Mouse (Mus musculus) CH12.LX (cell line): ENCODE results near the gene Dnase2a. TPM values are rescaled to one million over a fixed set of nuclear protein-coding genes. Genes with fewer than 3 reads are reported as not detected.

Experiments used
- DNase-seq: peaks from one replicate; pipeline ENCODE4 v3.0.0-alpha.2; 2013; ENCODE audit errors: extremely low read depth
- H3K27ac ChIP-seq: 2 replicates; pipeline ENCODE4 v1.5.1; 2012; ENCODE audit warnings: low read depth, mild to moderate bottlenecking, control low read depth, moderate library complexity; ENCODE audit not compliant: insufficient read depth
- H3K27me3 ChIP-seq: replicated peaks from 2 replicates; pipeline ENCODE3; 2012; ENCODE audit warnings: inconsistent platforms
- H3K36me3 ChIP-seq, 2 experiments: replicated peaks in 1 of 2; 2 replicates each; pipeline versions ENCODE3 to v1.6.1; 2012; ENCODE audit warnings: inconsistent platforms in 1 of 2, low read length in 1 of 2, mild to moderate bottlenecking in 1 of 2, mixed read lengths in 1 of 2, moderate library complexity in 1 of 2; ENCODE audit not compliant: control insufficient read depth in 1 of 2, insufficient read depth in 1 of 2
- H3K4me1 ChIP-seq, 2 experiments: 2 replicates each; pipeline ENCODE4 v1.6.1; 2012; ENCODE audit warnings: inconsistent platforms in 1 of 2, moderate library complexity in 1 of 2; ENCODE audit not compliant: insufficient read depth in 2 of 2, control insufficient read depth in 1 of 2
- H3K4me2 ChIP-seq: 2 replicates; pipeline ENCODE4 v1.6.1; 2012; ENCODE audit warnings: low read depth, mild to moderate bottlenecking, control low read depth; ENCODE audit not compliant: poor library complexity, insufficient read depth, severe bottlenecking
- H3K4me3 ChIP-seq, 3 experiments: fragments of 150-350 bp in 1 of 3; sonication (generic) in 1 of 3; replicated peaks in 1 of 3; 2 replicates each; pipeline versions ENCODE3 to v1.5.1; 2011 to 2012; ENCODE audit warnings: low read depth in 2 of 3, low read length in 2 of 3, mild to moderate bottlenecking in 2 of 3, moderate library complexity in 2 of 3, control low read depth in 1 of 3, improper control_type of control experiment in 1 of 3, inconsistent platforms in 1 of 3, mixed read lengths in 1 of 3; ENCODE audit not compliant: poor library complexity in 1 of 3
- H3K79me2 ChIP-seq: replicated peaks from 2 replicates; pipeline ENCODE4 v1.6.1; 2012; ENCODE audit warnings: mild to moderate bottlenecking, moderate library complexity; ENCODE audit not compliant: control insufficient read depth, poor library complexity, insufficient read depth, severe bottlenecking; ENCODE audit errors: extremely low read depth
- H3K9ac ChIP-seq: 2 replicates; pipeline ENCODE4 v1.6.1; 2012; ENCODE audit warnings: low read depth, mild to moderate bottlenecking, control low read depth, moderate library complexity; ENCODE audit not compliant: insufficient read depth
- H3K9me3 ChIP-seq: replicated peaks from 2 replicates; pipeline ENCODE3; 2012; ENCODE audit warnings: low read length, inconsistent platforms, mixed read lengths
- BHLHE40 ChIP-seq: IDR thresholded peaks from 2 replicates; pipeline ENCODE4 v1.6.1; 2011; ENCODE audit warnings: mild to moderate bottlenecking, low read depth, low read length, improper control_type of control experiment
- CHD2 ChIP-seq: IDR thresholded peaks from 2 replicates; pipeline ENCODE4 v1.6.1; 2011; ENCODE audit warnings: low read length, improper control_type of control experiment
- E2F4 ChIP-seq: IDR thresholded peaks from 2 replicates; pipeline ENCODE4 v1.6.1; 2011; ENCODE audit warnings: low read depth, low read length, improper control_type of control experiment; ENCODE audit not compliant: insufficient replicate concordance
- EP300 ChIP-seq: IDR thresholded peaks from 2 replicates; pipeline ENCODE4 v1.6.1; 2011; ENCODE audit warnings: low read length, improper control_type of control experiment
- GABPA ChIP-seq: IDR thresholded peaks from 2 replicates; pipeline ENCODE4 v1.6.1; 2012; ENCODE audit warnings: low read depth, low read length, improper control_type of control experiment, inconsistent platforms; ENCODE audit not compliant: insufficient replicate concordance
- HCFC1 ChIP-seq: IDR thresholded peaks from 2 replicates; pipeline ENCODE4 v1.6.1; 2012; ENCODE audit warnings: low read depth, mild to moderate bottlenecking, inconsistent platforms, low read length, improper control_type of control experiment
- IRF4 ChIP-seq: IDR thresholded peaks from 2 replicates; pipeline ENCODE4 v1.6.1; 2014; ENCODE audit warnings: low read depth, mild to moderate bottlenecking, inconsistent platforms, low read length, improper control_type of control experiment
- JUN ChIP-seq: IDR thresholded peaks from 2 replicates; pipeline ENCODE4 v1.6.1; 2011; ENCODE audit warnings: low read depth, mild to moderate bottlenecking, low read length, improper control_type of control experiment, moderate library complexity; ENCODE audit not compliant: insufficient read depth
- MAFK ChIP-seq: IDR thresholded peaks from 2 replicates; pipeline ENCODE4 v1.6.1; 2011; ENCODE audit warnings: low read length, improper control_type of control experiment; ENCODE audit not compliant: insufficient replicate concordance
- MXI1 ChIP-seq: IDR thresholded peaks from 2 replicates; pipeline ENCODE4 v1.6.1; 2011; ENCODE audit warnings: mild to moderate bottlenecking, low read depth, low read length, improper control_type of control experiment
- NELFE ChIP-seq: IDR thresholded peaks from 2 replicates; pipeline ENCODE4 v1.6.1; 2011; ENCODE audit warnings: low read depth, low read length, improper control_type of control experiment
- NRF1 ChIP-seq: IDR thresholded peaks from 2 replicates; pipeline ENCODE4 v1.6.1; 2014; ENCODE audit warnings: low read depth, mild to moderate bottlenecking, inconsistent platforms, low read length, improper control_type of control experiment, moderate library complexity
- POLR2AphosphoS2 ChIP-seq: IDR thresholded peaks from 2 replicates; pipeline ENCODE4 v1.6.1; 2011; ENCODE audit warnings: low read depth, low read length, improper control_type of control experiment
- RAD21 ChIP-seq: IDR thresholded peaks from 2 replicates; pipeline ENCODE4 v1.6.1; 2011; ENCODE audit warnings: low read depth, mild to moderate bottlenecking, low read length, improper control_type of control experiment, moderate library complexity
- TBP ChIP-seq: conservative IDR thresholded peaks from 2 replicates; pipeline ENCODE4 v1.6.1; 2011; ENCODE audit warnings: low read depth, low read length, improper control_type of control experiment
- UBTF ChIP-seq: IDR thresholded peaks from 2 replicates; pipeline ENCODE4 v1.6.1; 2012; ENCODE audit warnings: low read depth, mild to moderate bottlenecking, inconsistent platforms, low read length, improper control_type of control experiment, moderate library complexity
- USF2 ChIP-seq: conservative IDR thresholded peaks from 2 replicates; pipeline ENCODE4 v1.6.1; 2011; ENCODE audit warnings: low read depth, low read length, improper control_type of control experiment
- ZC3H11A ChIP-seq: IDR thresholded peaks from 2 replicates; pipeline ENCODE4 v1.6.1; 2012; ENCODE audit warnings: low read depth, mild to moderate bottlenecking, inconsistent platforms, low read length, improper control_type of control experiment
- ZMIZ1 ChIP-seq: IDR thresholded peaks from 2 replicates; pipeline ENCODE4 v1.6.1; 2012; ENCODE audit warnings: low read depth, mild to moderate bottlenecking, inconsistent platforms, low read length, improper control_type of control experiment
- dilution Hi-C: fragments of 300-500 bp; cut with MboI; formaldehyde crosslinking; loops from 2 replicates; pipeline ENCODE4 v1.14.3; 2020; ENCODE audit warnings: low sequenced_read_pairs; ENCODE audit not compliant: extremely low pct_unique_long_range_greater_than_20kb, extremely low pct_ligation_motif_present
- in situ Hi-C: fragments of 300-500 bp; cut with MboI; formaldehyde crosslinking; loops from 3 replicates; pipeline ENCODE4 v1.14.3; 2019; ENCODE audit warnings: low sequenced_read_pairs, low pct_ligation_motif_present, low pct_unique_long_range_greater_than_20kb, mixed read lengths
- polyA plus RNA-seq: library from polyadenylated mRNA; unstranded; fragments of >175 nt; gene quantifications from 2 replicates; pipeline ENCODE4 v1.2.1, GENCODE M21; 2012; ENCODE audit warnings: low read depth; ENCODE audit not compliant: insufficient read length
- total RNA-seq, 2 experiments: library from RNA; depleted of rRNA; stranded (reverse); fragments of 300-350 nt in 1 of 2; fragments of >200 nt in 1 of 2; gene quantifications; 2 replicates each; pipeline ENCODE4 v1.2.3; 2012 to 2014

Dnase2a gene
- total and polyA plus RNA-seq, 3 experiments: 12.8 to 25.4 (median 15.0) TPM

DNA sequence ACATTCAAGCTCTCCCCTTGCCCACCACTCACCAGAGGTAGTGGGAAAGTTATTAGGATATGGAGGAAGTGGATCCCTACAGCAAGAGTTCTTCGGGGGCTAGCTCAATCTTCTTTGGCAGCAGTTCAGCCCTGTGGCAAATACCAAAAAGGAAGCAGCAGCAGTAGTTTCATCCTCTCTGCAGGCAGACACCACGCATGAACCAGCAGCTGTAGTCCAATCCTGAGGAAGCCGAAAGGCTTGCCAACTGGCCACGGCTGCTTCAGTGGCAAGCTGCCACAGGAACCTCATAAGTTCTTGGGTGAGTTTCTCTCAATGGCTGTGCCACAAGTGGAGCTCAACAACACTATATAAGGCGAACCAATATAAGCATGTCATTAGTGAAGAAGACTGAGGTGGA, 12.4 kb upstream of the Dnase2a start:
- Histone ChIP-seq H3K4me1 (peaks cover 7 to 18% of the 10 kb centered on the region in 2 experiments; a peak in 3 of 4 replicates), H3K4me2 (no peak overlapping the region), H3K79me2 (no peaks in the 10 kb centered on the region), H3K36me3 (peaks cover 0 to 12% of the 10 kb centered on the region in 2 experiments), H3K27ac (no peak overlapping the region), H3K9me3 (no peaks in the 10 kb centered on the region), H3K4me3 (no peak overlapping the region), H3K27me3 (peaks cover 2% of the 10 kb centered on the region), H3K9ac (no peak overlapping the region)
- TF ChIP-seq NRF1 (no peak), USF2 (no peak), RAD21 (no peak), EP300 (no peak), GABPA (no peak), BHLHE40 (no peak), CHD2 (no peak), MXI1 (no peak), JUN (no peak), POLR2AphosphoS2 (no peak), UBTF (no peak)
- dilution Hi-C loops: no loop called here
- in situ Hi-C loops: no loop called here
- DNase-seq: no peak

DNA sequence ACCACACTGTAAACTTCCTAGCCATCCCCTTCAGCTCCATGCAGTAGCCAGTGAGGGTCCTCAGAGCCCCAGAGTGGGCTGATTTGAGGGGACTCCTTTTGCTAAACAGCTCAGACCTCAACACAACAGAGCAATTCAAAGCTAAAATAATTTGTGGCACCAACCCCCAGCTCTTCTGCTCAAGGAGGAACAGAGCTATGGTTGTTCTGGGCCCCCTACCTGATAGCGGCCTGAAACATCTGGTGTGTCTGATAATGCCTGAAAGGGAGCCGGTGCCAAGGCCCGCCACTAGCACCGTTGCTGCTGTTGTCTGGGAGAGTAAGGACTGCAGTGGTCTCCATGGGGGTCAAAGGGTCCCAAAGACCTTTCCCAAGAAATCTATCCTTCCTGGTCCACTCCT, 7.3 kb upstream of the Dnase2a start:
- peaks cover 2 to 9% of the 10 kb centered on the region in 2 experiments; a peak in 2 of 4 replicates for H3K4me1 ChIP-seq
- no peak overlapping the region for H3K9ac ChIP-seq
- in situ Hi-C loops (no loop called here), dilution Hi-C loops (no loop called here)
- peaks cover 0 to 1% of the 10 kb centered on the region in 2 experiments for H3K36me3 ChIP-seq
- peaks cover 21% of the 10 kb centered on the region for H3K27me3 ChIP-seq
- H3K9me3 ChIP-seq: no peaks in the 10 kb centered on the region
- no peaks in the 10 kb centered on the region for H3K79me2 ChIP-seq
- no peak overlapping the region for H3K4me2 ChIP-seq
- no peak overlapping the region for H3K4me3 ChIP-seq
- TF ChIP-seq E2F4 (no peak), ZC3H11A (no peak), UBTF (no peak), NELFE (no peak), IRF4 (no peak), POLR2AphosphoS2 (no peak), TBP (no peak), NRF1 (no peak), HCFC1 (no peak), ZMIZ1 (no peak), RAD21 (no peak), MAFK (no peak)
- H3K27ac ChIP-seq: no peak overlapping the region
- no peak for DNase-seq
